Mouse (Mus musculus) large intestine, adult 2 months (tissue): ENCODE data around the gene Fn3k. TPM values are rescaled to one million over a fixed set of nuclear protein-coding genes. Genes with fewer than 3 reads are reported as not detected.

Experiments
- DNase-seq: peaks from one replicate; pipeline ENCODE4 v3.0.0-alpha.2; 2012; ENCODE audit warnings: low read depth, low spot score
- WGBS: fragments of 180-500 bp; shearing (Covaris S2); methylation state at CpG from one replicate; pipeline ENCODE4 v1.1.7; 2018; 5-methylcytosine and 5-hydroxymethylcytosine counted together
- polyA plus RNA-seq: library from polyadenylated mRNA; depleted of rRNA; stranded (reverse); fragments of >200 nt; gene quantifications from 2 replicates; pipeline ENCODE4 v1.2.3, GENCODE M21; 2012; rRNA removed

Fn3k gene
- 0.55 and 1.3 TPM in 2 replicates for polyA plus RNA-seq

- WGBS = 5% methylated on average over 30 of the region's 30 CpGs
- DNase-seq = peak; percentile 31
Observed at GRCm38 (mm10) chr11:121434156-121435155, at the start of gene Fn3k. Gene Fn3k, plus strand, starts transcription at chr11:121434913.

GRCm38 (mm10) chr11:121387750-121388553 is 46.8 kb upstream of the Fn3k start, which contains the start of gene Rab40b:
Gene Rab40b, minus strand, starts transcription at chr11:121388251.
- 1% methylated on average over 61 of the region's 61 CpGs for WGBS
- peak; percentile 86 for DNase-seq

- WGBS = 6% methylated on average over 6 of the region's 6 CpGs
Observed at GRCm38 (mm10) chr11:121388554-121388945, 46.2 kb upstream of the Fn3k start.

GRCm38 (mm10) chr11:121390793-121391192 is 43.9 kb upstream of the Fn3k start:
- 67% methylated on average over 3 of the region's 3 CpGs for WGBS
- DNase-seq = no peak

More at GRCm38 (mm10) chr11:121388554-121388945, 46.2 kb upstream of the Fn3k start:
- DNase-seq = no peak

GRCm38 (mm10) chr11:121392405-121392804 is 42.3 kb upstream of the Fn3k start:
- DNase-seq = no peak
- 88% methylated on average over 3 of the region's 3 CpGs for WGBS

GRCm38 (mm10) chr11:121407366-121408155 is 27.2 kb upstream of the Fn3k start:
- WGBS = 63% methylated on average over 3 of the region's 3 CpGs
- DNase-seq = no peak

GRCm38 (mm10) chr11:121414762-121415161 is 20.0 kb upstream of the Fn3k start:
- 83% methylated on average over 5 of the region's 5 CpGs for WGBS
- DNase-seq = no peak

- 18% methylated on average over 5 of the region's 5 CpGs for WGBS
- DNase-seq = no peak
Observed at GRCm38 (mm10) chr11:121415351-121415750, 19.4 kb upstream of the Fn3k start.

- DNase-seq = no peak
- WGBS = 84% methylated on average over 5 of the region's 5 CpGs
Observed at GRCm38 (mm10) chr11:121417971-121418370, 16.7 kb upstream of the Fn3k start.

GRCm38 (mm10) chr11:121418932-121419331 is 15.8 kb upstream of the Fn3k start:
- WGBS = 31% methylated on average over 2 of the region's 2 CpGs
- DNase-seq = no peak

GRCm38 (mm10) chr11:121420379-121420778 is 14.3 kb upstream of the Fn3k start:
- no peak for DNase-seq
- 61% methylated on average over 5 of the region's 5 CpGs for WGBS

GRCm38 (mm10) chr11:121420830-121421552 is 13.7 kb upstream of the Fn3k start, which contains the start of gene Fn3krp:
Gene Fn3krp, plus strand, starts transcription at chr11:121421401.
- DNase-seq = peak; percentile 98
- 2% methylated on average over 28 of the region's 28 CpGs for WGBS

GRCm38 (mm10) chr11:121421553-121422173 is 13.1 kb upstream of the Fn3k start:
- under 1% methylated on average over 28 of the region's 28 CpGs for WGBS

GRCm38 (mm10) chr11:121433397-121433796 is 1.3 kb upstream of the Fn3k start:
- no peak for DNase-seq
- WGBS = 83% methylated on average over 4 of the region's 4 CpGs

More at GRCm38 (mm10) chr11:121421553-121422173, 13.1 kb upstream of the Fn3k start:
- no peak for DNase-seq

GRCm38 (mm10) chr11:121437236-121437635 is 2.5 kb downstream of the Fn3k start:
- WGBS = 85% methylated on average over 5 of the region's 5 CpGs
- DNase-seq = no peak

GRCm38 (mm10) chr11:121439686-121440292 is 5.1 kb downstream of the Fn3k start:
- 57% methylated on average over 5 of the region's 5 CpGs for WGBS
- DNase-seq = no peak

- 90% methylated on average over 4 of the region's 4 CpGs for WGBS
- DNase-seq = no peak
Observed at GRCm38 (mm10) chr11:121441653-121442052, 6.9 kb downstream of the Fn3k start.

GRCm38 (mm10) chr11:121442076-121442475 is 7.4 kb downstream of the Fn3k start:
- DNase-seq = no peak
- 47% methylated on average over 2 of the region's 2 CpGs for WGBS
